Mouse (Mus musculus): ENCODE measurements at regions not wholly inside any gene's neighbourhood (a gene's known extent, or its start where the extent isn't known, plus 50 kb on each side); places are given as distances from the start of the nearest gene placed in this dataset.

- no peak for DNase-seq (ENCODE audit: extremely low spot score in 1 of 2, low spot score in 1 of 2)
Measured at GRCm38 (mm10) chr3:128787686-128788085, 412.0 kb upstream of the Pitx2 start.

GRCm38 (mm10) chr3:128795931-128796330, 403.7 kb upstream of the Pitx2 start:
- DNase-seq (ENCODE audit: extremely low spot score in 1 of 2, low spot score in 1 of 2), result no peak

GRCm38 (mm10) chr3:128797829-128798228, 401.8 kb upstream of the Pitx2 start:
- no peak for DNase-seq (ENCODE audit: extremely low spot score in 1 of 2, low spot score in 1 of 2)

GRCm38 (mm10) chr3:128829371-128830160, 370.1 kb upstream of the Pitx2 start:
- no peak for DNase-seq (ENCODE audit: extremely low spot score in 1 of 2, low spot score in 1 of 2)

DNA sequence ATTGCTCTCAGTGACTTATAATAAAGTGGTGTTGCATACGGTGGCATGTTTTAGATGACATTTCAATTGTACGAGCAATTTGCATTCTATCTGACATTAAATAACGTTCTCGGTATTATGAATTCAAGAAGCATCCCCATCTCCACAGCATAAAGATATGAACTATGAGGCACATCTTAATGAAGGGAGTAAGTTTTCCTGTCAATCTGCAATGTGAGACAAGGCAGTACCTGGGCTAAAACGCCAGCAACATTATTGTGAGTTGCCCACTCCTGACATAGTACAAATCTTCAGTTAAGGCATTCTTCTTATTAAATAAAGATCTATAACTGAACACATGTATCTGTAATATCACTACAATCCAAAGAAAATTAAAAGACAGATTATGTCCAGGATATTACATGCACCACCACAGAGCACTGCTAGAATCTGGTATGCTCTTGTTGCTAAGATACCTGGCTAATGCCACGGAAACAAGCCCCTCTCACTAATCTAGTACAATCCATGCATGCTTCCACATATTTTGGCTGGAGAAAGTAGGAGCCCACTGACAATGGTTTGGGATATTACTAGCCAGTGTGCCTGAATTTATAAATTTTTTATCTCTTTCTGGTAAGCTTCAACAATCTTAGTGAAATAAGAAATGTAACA, 349.2 kb upstream of the Pitx2 start:
- no peak for DNase-seq (ENCODE audit: extremely low spot score in 1 of 2, low spot score in 1 of 2)

GRCm38 (mm10) chr3:128856515-128856914, 343.2 kb upstream of the Pitx2 start:
- no peak for DNase-seq (ENCODE audit: extremely low spot score in 1 of 2, low spot score in 1 of 2)

DNA sequence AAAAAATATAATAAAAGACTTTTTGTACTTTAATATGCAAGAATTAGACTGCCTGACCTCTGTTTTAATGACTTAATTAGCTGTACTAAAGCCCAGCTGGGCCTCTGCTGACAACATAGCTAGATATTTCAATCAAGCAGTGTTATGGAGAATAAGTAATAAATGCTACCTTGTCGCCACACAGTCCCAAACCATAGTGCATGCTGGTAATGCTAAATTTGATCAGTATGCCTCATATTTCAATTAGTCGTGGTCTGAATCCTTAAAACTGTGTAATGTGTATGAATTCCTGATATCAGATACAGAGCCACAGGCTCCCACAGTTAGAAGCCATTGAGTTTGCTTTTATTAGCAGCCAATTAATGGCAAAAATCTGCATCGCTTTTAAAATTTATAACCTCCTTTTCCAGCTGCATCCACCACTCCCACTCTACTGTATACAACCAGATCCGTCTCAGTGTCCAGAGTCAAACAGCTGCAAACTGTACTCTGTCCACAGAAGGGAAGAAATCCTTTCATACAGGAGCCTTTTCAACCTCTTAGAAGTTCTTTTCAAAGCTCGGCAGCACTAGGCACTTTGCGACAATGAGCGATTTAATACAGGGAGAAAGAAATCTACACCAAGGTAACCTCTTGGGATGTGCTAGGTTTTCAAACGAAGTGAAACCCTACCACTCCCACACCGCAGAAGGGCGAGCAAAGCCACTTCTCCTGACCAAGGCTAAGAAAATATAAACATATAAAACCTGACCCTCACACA, 317.8 kb upstream of the Pitx2 start:
- DNase-seq (ENCODE audit: extremely low spot score in 1 of 2, low spot score in 1 of 2), result no peak

- no peak for DNase-seq (ENCODE audit: extremely low spot score in 1 of 2, low spot score in 1 of 2)
Measured at GRCm38 (mm10) chr3:128883636-128884195, 316.0 kb upstream of the Pitx2 start.

DNA sequence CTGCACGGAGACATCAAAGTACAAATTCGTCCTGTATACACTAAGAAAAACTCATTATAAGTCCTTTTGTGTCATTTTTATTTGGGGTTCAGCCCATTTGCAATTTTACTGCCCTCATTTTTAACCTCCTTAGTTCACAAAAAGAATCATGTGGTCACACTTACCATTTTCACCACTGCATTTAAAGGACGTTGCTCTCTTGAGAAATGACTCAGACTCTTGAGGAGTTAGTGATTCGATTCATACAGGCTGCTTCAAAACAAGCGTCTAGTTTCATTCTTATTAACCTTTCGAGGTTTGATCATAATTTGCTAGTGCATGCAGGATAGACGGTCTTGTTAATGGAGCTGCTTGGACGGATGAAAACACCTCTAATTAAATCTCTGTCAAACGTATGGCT, 313.0 kb upstream of the Pitx2 start:
- no peak for DNase-seq (ENCODE audit: extremely low spot score in 1 of 2, low spot score in 1 of 2)

- DNase-seq (ENCODE audit: extremely low spot score in 1 of 2, low spot score in 1 of 2), result no peak
Measured at GRCm38 (mm10) chr3:128891078-128891477, 308.6 kb upstream of the Pitx2 start.

DNA sequence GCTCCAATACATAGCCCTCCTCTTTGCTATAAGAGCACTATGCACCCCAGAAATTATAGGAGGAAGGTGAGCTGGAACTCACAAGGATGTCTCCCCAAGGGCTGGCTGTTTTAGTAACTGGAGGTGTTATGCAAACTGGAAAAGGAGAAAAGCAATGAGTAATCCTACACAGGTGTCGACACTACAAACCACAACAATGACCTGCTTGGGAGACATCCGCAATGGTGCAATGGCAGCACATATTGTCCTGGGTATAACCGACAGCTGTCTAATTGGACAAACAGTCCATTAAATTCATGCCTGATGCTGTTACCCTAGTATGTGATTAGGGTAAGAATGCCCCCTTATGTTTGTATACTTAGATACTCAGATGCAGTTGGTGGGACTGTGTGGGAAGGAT, 303.1 kb upstream of the Pitx2 start:
- no peak for DNase-seq (ENCODE audit: extremely low spot score in 1 of 2, low spot score in 1 of 2)

DNA sequence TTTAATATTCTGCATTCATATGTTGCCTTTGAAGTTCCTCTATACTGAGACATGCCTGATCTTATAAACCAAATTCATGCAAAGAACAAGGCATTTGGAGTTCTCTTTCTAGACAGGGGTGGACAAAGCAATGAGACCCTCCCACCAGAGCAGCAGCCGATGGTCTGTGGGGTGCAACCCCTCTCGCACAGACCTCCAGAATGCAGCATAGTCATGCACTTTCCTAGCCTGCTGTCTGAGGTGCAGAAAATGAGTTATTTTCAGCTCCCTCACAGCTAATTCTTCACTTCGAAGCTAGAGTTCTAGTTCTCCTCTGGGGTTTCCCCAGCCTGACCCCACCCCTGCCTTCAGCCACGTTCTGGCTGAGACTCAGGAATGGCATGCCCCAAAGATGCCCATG, 288.6 kb upstream of the Pitx2 start:
- no peak for DNase-seq (ENCODE audit: extremely low spot score in 1 of 2, low spot score in 1 of 2)

DNA sequence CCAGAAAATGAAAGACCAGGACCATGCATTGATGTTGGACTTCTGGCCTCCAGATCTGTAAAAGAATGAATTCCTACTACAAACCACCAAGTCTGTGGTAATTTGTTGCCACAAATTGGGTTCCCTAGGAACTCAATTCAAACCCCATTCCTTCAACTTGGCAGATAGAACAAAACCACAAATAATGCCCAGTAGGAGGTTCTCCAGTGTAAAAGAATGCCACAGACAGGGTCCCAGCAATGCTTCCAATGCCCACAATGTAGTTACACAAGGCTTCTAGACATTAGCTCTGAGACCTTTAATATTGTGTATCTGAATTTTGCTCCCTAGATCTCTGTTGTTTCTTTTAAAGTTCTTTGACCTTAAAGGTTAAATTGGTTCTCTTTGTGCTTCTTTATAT, 278.2 kb upstream of the Pitx2 start:
- no peak for DNase-seq (ENCODE audit: extremely low spot score in 1 of 2, low spot score in 1 of 2)

DNA sequence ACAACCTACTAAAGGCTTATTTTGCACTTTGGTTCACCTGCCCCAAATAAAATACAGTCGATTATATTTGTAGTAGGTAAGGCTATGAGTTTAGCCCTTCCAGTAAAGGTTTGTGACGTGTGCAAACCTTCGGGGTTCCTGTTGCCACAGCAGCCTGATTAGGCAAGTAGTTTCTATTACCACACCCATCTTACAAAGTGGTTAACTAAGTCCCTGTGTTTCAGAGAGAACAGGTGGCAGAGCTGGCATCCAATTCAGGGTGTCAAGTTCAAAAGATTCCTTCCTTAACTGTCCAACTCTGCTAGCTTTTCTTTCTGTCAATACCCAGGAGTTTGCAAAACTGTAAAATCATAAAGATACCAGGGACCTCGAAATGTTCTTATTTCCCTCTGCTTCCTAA, 277.5 kb upstream of the Pitx2 start:
- no peak for DNase-seq (ENCODE audit: extremely low spot score in 1 of 2, low spot score in 1 of 2)

DNA sequence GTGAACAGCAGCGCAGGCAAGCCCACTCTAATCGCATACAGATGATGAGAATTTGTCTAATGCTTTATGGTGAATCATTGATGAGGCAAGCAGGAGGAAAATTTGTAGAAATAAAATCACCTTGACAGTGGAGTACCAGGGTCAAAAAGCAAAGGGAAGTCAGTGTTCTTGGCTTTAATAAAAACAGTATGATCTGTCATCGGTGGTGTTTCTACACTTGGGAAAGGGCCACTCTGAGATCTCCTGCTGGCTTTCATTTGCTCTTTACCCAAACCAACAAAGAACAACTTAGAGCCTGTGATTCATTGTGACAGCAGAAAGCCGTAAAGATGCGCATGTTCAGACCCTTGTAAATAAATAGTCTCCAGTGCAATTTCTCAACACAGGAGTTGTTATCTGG, 261.1 kb upstream of the Pitx2 start:
- no peak for DNase-seq (ENCODE audit: extremely low spot score in 1 of 2, low spot score in 1 of 2)

- no peak for DNase-seq (ENCODE audit: extremely low spot score in 1 of 2, low spot score in 1 of 2)
Measured at GRCm38 (mm10) chr3:128941156-128941555, 258.5 kb upstream of the Pitx2 start.

DNA sequence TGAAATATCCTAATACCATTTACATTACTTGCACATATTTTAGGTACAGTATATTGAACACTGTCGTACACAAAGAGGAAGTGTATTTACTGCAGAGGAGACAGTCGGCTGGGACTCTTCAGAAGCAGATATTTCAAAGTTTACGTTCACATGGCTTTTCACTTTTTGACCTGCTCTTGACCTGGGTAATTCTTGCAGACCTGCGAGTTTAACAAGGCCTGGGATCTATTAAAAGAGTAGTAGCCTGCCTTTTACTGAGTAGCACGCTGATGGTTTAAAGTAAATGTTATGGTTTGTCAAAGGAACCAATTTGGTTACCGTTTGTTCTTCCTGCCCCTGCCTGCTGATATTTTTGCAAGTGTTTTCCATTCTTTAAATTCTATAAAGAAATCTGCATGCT, 255.0 kb upstream of the Pitx2 start:
- DNase-seq (ENCODE audit: extremely low spot score in 1 of 2, low spot score in 1 of 2), result no peak

DNA sequence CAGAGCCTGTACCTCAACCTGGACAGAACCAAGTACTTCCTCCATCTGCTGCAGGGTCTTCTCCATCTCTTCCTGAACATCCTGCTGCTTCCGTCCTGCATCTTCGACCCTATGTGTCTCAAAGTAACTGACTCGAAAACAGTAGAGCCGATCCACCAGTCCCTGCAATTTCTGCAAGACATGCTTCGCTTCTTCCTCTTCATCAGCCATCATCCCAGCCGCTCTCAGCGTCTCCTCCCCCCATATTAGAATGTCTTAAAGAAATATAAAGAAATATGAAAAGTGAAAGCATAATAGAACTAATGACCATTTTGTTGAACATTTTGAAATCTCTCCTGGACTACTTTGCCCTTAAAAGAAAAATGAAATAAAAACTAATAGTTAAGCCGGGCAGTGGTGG, 244.8 kb upstream of the Pitx2 start:
- DNase-seq (ENCODE audit: extremely low spot score in 1 of 2, low spot score in 1 of 2), result no peak

- no peak for DNase-seq (ENCODE audit: extremely low spot score in 1 of 2, low spot score in 1 of 2)
Measured at GRCm38 (mm10) chr3:128976752-128977151, 222.9 kb upstream of the Pitx2 start.

GRCm38 (mm10) chr3:128990183-128990912, 209.3 kb upstream of the Pitx2 start:
- DNase-seq (ENCODE audit: extremely low spot score in 1 of 2, low spot score in 1 of 2), result peak in 1 of 2 experiments; percentile 8
